Mouse (Mus musculus): ENCODE data around the gene Gm15056. TPM values are rescaled to one million over a fixed set of nuclear protein-coding genes. Genes with fewer than 3 reads are reported as not detected.

Gene Gm15056
- not detected in 2 replicates for polyA plus RNA-seq (2012)

GRCm38 (mm10) chr8:20902527-20902926 is at the start of gene Gm15056:
TSS of gene Gm15056 (minus strand) at chr8:20902627.
- peaks cover 2% of the 10 kb centered on the region; the same call in 1 of the 2 replicates for H3K9me3 ChIP-seq (ENCODE audit: control insufficient read depth, low read length)
- no peak for TF ChIP-seq GATA1 (IDR thresholded peaks at IDR 0.05; ENCODE audit: low read length)
- TF ChIP-seq TAL1 (IDR thresholded peaks at IDR 0.05; ENCODE audit: low read length): no peak
- no peaks in the 10 kb centered on the region for H3K27me3 ChIP-seq (ENCODE audit: control insufficient read depth)
- no peak within 1 kb of the TSS for H3K4me3 ChIP-seq (replicated peaks)
- no peaks in the 10 kb centered on the region for H3K4me1 ChIP-seq (ENCODE audit: control insufficient read depth)
- H3K36me3 ChIP-seq (ENCODE audit: control insufficient read depth): no peaks in the 10 kb centered on the region

- TF ChIP-seq TAL1 (IDR thresholded peaks at IDR 0.05; ENCODE audit: low read length): no peak
- TF ChIP-seq GATA1 (IDR thresholded peaks at IDR 0.05; ENCODE audit: low read length): no peak
- Histone ChIP-seq H3K9me3 (ENCODE audit: control insufficient read depth, low read length) (no peaks in the 10 kb centered on the region), H3K4me1 (ENCODE audit: control insufficient read depth) (no peaks in the 10 kb centered on the region), H3K27me3 (ENCODE audit: control insufficient read depth) (no peaks in the 10 kb centered on the region), H3K4me3 (replicated peaks) (no peak within 1 kb of the TSS), H3K36me3 (ENCODE audit: control insufficient read depth) (no peaks in the 10 kb centered on the region)
Measured at GRCm38 (mm10) chr8:20944610-20945009, 42.2 kb upstream of the Gm15056 start, which contains the start of gene AY761185. TSS of gene AY761185 (minus strand) at chr8:20944710.

- H3K9me3 ChIP-seq (ENCODE audit: control insufficient read depth, low read length): no peaks in the 10 kb centered on the region
- no peaks in the 10 kb centered on the region for H3K27me3 ChIP-seq (ENCODE audit: control insufficient read depth)
- H3K4me3 ChIP-seq (replicated peaks): no peak within 1 kb of the TSS
- H3K4me1 ChIP-seq (ENCODE audit: control insufficient read depth): no peaks in the 10 kb centered on the region
- TF ChIP-seq GATA1 (IDR thresholded peaks at IDR 0.05; ENCODE audit: low read length): no peak
- no peak for TF ChIP-seq TAL1 (IDR thresholded peaks at IDR 0.05; ENCODE audit: low read length)
- H3K36me3 ChIP-seq (ENCODE audit: control insufficient read depth): no peaks in the 10 kb centered on the region
Measured at GRCm38 (mm10) chr8:20921971-20922370, 19.5 kb upstream of the Gm15056 start, which contains the start of gene Gm6040. TSS of gene Gm6040 (minus strand) at chr8:20922071.

GRCm38 (mm10) chr8:20912288-20912687 is 9.9 kb upstream of the Gm15056 start:
- no peak for TF ChIP-seq TAL1 (IDR thresholded peaks at IDR 0.05; ENCODE audit: low read length)
- no peak for TF ChIP-seq GATA1 (IDR thresholded peaks at IDR 0.05; ENCODE audit: low read length)
- Histone ChIP-seq H3K36me3 (ENCODE audit: control insufficient read depth) (no peaks in the 10 kb centered on the region), H3K9me3 (ENCODE audit: control insufficient read depth, low read length) (no peaks in the 10 kb centered on the region), H3K4me1 (ENCODE audit: control insufficient read depth) (no peaks in the 10 kb centered on the region), H3K27me3 (ENCODE audit: control insufficient read depth) (no peaks in the 10 kb centered on the region), H3K4me3 (replicated peaks) (no peak overlapping the region)

- Histone ChIP-seq H3K36me3 (ENCODE audit: control insufficient read depth) (no peaks in the 10 kb centered on the region), H3K9me3 (ENCODE audit: control insufficient read depth, low read length) (no peaks in the 10 kb centered on the region), H3K4me3 (replicated peaks) (no peak overlapping the region), H3K27me3 (ENCODE audit: control insufficient read depth) (no peaks in the 10 kb centered on the region), H3K4me1 (ENCODE audit: control insufficient read depth) (no peaks in the 10 kb centered on the region)
- TF ChIP-seq GATA1 (IDR thresholded peaks at IDR 0.05; ENCODE audit: low read length) (no peak), TAL1 (IDR thresholded peaks at IDR 0.05; ENCODE audit: low read length) (no peak)
Measured at GRCm38 (mm10) chr8:20908256-20908655, 5.8 kb upstream of the Gm15056 start.

- Histone ChIP-seq H3K36me3 (ENCODE audit: control insufficient read depth) (no peaks in the 10 kb centered on the region), H3K4me3 (replicated peaks) (no peak overlapping the region), H3K9me3 (ENCODE audit: control insufficient read depth, low read length) (no peaks in the 10 kb centered on the region), H3K4me1 (ENCODE audit: control insufficient read depth) (no peaks in the 10 kb centered on the region), H3K27me3 (ENCODE audit: control insufficient read depth) (no peaks in the 10 kb centered on the region)
- TF ChIP-seq TAL1 (IDR thresholded peaks at IDR 0.05; ENCODE audit: low read length): no peak
- TF ChIP-seq GATA1 (IDR thresholded peaks at IDR 0.05; ENCODE audit: low read length): no peak
Measured at GRCm38 (mm10) chr8:20907119-20907518, 4.7 kb upstream of the Gm15056 start.

- Histone ChIP-seq H3K4me1 (ENCODE audit: control insufficient read depth) (no peaks in the 10 kb centered on the region), H3K9me3 (ENCODE audit: control insufficient read depth, low read length) (no peaks in the 10 kb centered on the region; the same call in 1 of the 2 replicates), H3K4me3 (replicated peaks) (no peak within 1 kb of the TSS), H3K36me3 (ENCODE audit: control insufficient read depth) (no peaks in the 10 kb centered on the region), H3K27me3 (ENCODE audit: control insufficient read depth) (no peaks in the 10 kb centered on the region)
- no peak for TF ChIP-seq GATA1 (IDR thresholded peaks at IDR 0.05; ENCODE audit: low read length)
- no peak for TF ChIP-seq TAL1 (IDR thresholded peaks at IDR 0.05; ENCODE audit: low read length)
Measured at GRCm38 (mm10) chr8:20892369-20892768, 10.1 kb downstream of the Gm15056 start, which contains the start of gene Defb33. TSS of gene Defb33 (plus strand) at chr8:20892669.

- Histone ChIP-seq H3K4me1 (ENCODE audit: control insufficient read depth) (no peaks in the 10 kb centered on the region), H3K9me3 (ENCODE audit: control insufficient read depth, low read length) (no peaks in the 10 kb centered on the region), H3K36me3 (ENCODE audit: control insufficient read depth) (no peaks in the 10 kb centered on the region), H3K27me3 (ENCODE audit: control insufficient read depth) (no peaks in the 10 kb centered on the region), H3K4me3 (replicated peaks) (no peak overlapping the region)
- TF ChIP-seq TAL1 (IDR thresholded peaks at IDR 0.05; ENCODE audit: low read length): no peak
Measured at GRCm38 (mm10) chr8:20874608-20875007, 27.8 kb downstream of the Gm15056 start.

Other genes with a start within 250 kb of the Gm15056 start
- not detected in 2 replicates for gene Defb33, start 10.0 kb downstream of the Gm15056 start, polyA plus RNA-seq (2012)
- gene Gm6040, start 19.4 kb upstream of the Gm15056 start, polyA plus RNA-seq (2012): not detected in 2 replicates
- not detected in 2 replicates for gene AY761185, start 42.1 kb upstream of the Gm15056 start, polyA plus RNA-seq (2012)
- gene Defa21, start 122.9 kb upstream of the Gm15056 start, polyA plus RNA-seq (2012): not detected in 2 replicates
- gene Defa23, start 152.4 kb upstream of the Gm15056 start, polyA plus RNA-seq (2012): not detected in 2 replicates
- gene Defa35, start 162.4 kb upstream of the Gm15056 start, polyA plus RNA-seq (2012): not detected in 2 replicates
- not detected in 2 replicates for gene Defa25, start 181.8 kb upstream of the Gm15056 start, polyA plus RNA-seq (2012)
- not detected in 2 replicates for gene Gm14851, start 193.4 kb upstream of the Gm15056 start, polyA plus RNA-seq (2012)
- gene Defa30, start 232.0 kb upstream of the Gm15056 start, polyA plus RNA-seq (2012): not detected in 2 replicates